Mouse (Mus musculus) heart, adult 2 months (tissue): ENCODE results near the gene 1110008P14Rik.

Source experiments
- CTCF ChIP-seq: fragments of 200-600 bp; IDR thresholded peaks from 2 replicates; pipeline ENCODE4 v1.8.1; 2022; ENCODE audit warnings: antibody characterized with exemption, mild to moderate bottlenecking, moderate library complexity
- POLR2A ChIP-seq: fragments of 200-500 bp; IDR thresholded peaks from 2 replicates; pipeline ENCODE4 v1.6.1; 2011; ENCODE audit warnings: mild to moderate bottlenecking, low read depth, low read length, control low read depth; ENCODE audit not compliant: insufficient read depth

DNA sequence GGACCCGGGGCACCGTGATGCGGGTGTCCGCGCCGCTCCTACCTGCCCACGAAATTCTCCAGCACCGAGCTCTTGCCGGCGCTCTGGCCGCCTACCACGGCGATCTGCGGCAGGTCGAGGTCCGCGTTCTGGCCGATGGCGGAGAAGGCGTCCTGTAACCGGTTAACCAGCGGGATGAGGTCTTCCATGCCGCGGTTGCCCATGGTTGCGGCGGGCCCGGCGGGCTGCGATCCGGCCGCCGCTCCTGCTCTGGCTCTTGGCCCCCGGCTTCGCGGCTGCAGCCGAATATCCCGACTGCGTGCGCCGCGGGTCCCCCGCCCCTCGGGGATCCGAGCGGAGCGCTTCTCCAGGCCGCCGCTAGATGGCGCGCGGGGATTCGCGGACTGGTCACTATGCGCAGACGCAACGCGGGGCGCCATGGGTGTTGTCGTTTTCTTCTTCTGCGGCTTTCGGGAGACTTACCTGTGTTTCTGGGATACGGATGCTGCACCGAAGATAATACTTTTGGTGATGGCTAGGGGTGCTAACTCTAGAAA, 28.7 kb downstream of the 1110008P14Rik start, which contains the start of gene Dnm1:
- TF ChIP-seq CTCF = no peak
- TF ChIP-seq POLR2A = no peak
